Mouse (Mus musculus) heart, postnatal 0 days (tissue): Measurements from ENCODE around the gene Nnmt. TPM values are rescaled to one million over a fixed set of nuclear protein-coding genes. Genes with fewer than 3 reads are reported as not detected.

Experiments used
- ATAC-seq: fragments of 200-750 bp; cut with Nextera tagmentation; 2 replicates; pipeline ENCODE4 v1.8.0; 2017; ENCODE audit warnings: low read depth, moderate number of reproducible peaks, moderate library complexity; ENCODE audit not compliant: insufficient read depth
- DNase-seq: peaks from one replicate; pipeline ENCODE4 v3.0.0-alpha.2; 2016; ENCODE audit warnings: low spot score
- H3K27ac ChIP-seq: fragments of 300-500 bp; sonication (generic); 2 replicates; pipeline ENCODE4 v1.5.1; 2014; ENCODE audit warnings: low read depth, mild to moderate bottlenecking
- H3K27me3 ChIP-seq: fragments of 300-500 bp; sonication (generic); 2 replicates; pipeline ENCODE4 v1.6.1; 2014; ENCODE audit warnings: low read length, mixed read lengths; ENCODE audit not compliant: control insufficient read depth, insufficient read depth
- H3K36me3 ChIP-seq: fragments of 300-500 bp; sonication (generic); replicated peaks from 2 replicates; pipeline ENCODE4 v1.6.1; 2014; ENCODE audit warnings: low read length, mixed read lengths; ENCODE audit not compliant: control insufficient read depth, insufficient read depth
- H3K4me1 ChIP-seq: fragments of 300-500 bp; sonication (generic); 2 replicates; pipeline ENCODE4 v1.6.1; 2014; ENCODE audit warnings: antibody characterized with exemption; ENCODE audit not compliant: control insufficient read depth, insufficient read depth
- H3K4me2 ChIP-seq: fragments of 300-500 bp; sonication (generic); 2 replicates; pipeline ENCODE4 v1.6.1; 2014; ENCODE audit warnings: low read depth, mild to moderate bottlenecking, low read length, moderate library complexity
- H3K4me3 ChIP-seq: fragments of 300-500 bp; sonication (generic); 2 replicates; pipeline ENCODE4 v1.5.1; 2014; ENCODE audit warnings: low read depth, low read length
- H3K9ac ChIP-seq: fragments of 300-500 bp; sonication (generic); replicated peaks from 2 replicates; pipeline ENCODE4 v1.6.1; 2014; ENCODE audit warnings: low read depth, low read length, mixed read lengths
- H3K9me3 ChIP-seq: fragments of 300-500 bp; sonication (generic); replicated peaks from 2 replicates; pipeline ENCODE4 v1.6.1; 2016; ENCODE audit warnings: low read length; ENCODE audit not compliant: control insufficient read depth
- CTCF ChIP-seq: IDR thresholded peaks from 2 replicates; pipeline ENCODE4 v1.5.1; 2016; ENCODE audit warnings: antibody characterized with exemption, control low read depth, low read depth
- EP300 ChIP-seq: IDR thresholded peaks from 2 replicates; pipeline ENCODE4 v1.6.1; 2016; ENCODE audit warnings: antibody characterized with exemption, low read depth
- WGBS: fragments of 180-500 bp; shearing (Covaris S2); extraction: QIAGEN DNeasy Blood & Tissue Kit; methylation state at CpG from one replicate; pipeline ENCODE4 v1.1.7; 2014; 5-methylcytosine and 5-hydroxymethylcytosine counted together
- polyA plus RNA-seq: library from polyadenylated mRNA; unstranded; fragments of >200 nt; fragmentation: Nextera tagmentation; extraction: Ambion mirVana; gene quantifications from 2 replicates; pipeline ENCODE4 v1.2.1, GENCODE M21; 2015
- total RNA-seq: library from RNA; depleted of rRNA; stranded (reverse); fragments of >200 nt; gene quantifications from 2 replicates; pipeline ENCODE4 v1.2.3, GENCODE M21; 2014; ENCODE audit warnings: low replicate concordance

Gene Nnmt
- total and polyA plus RNA-seq, 2 experiments from 2014 or later: 2.1 to 12.4 TPM

- Histone ChIP-seq H3K4me2 (no peak overlapping the region), H3K27me3 (no peaks in the 10 kb centered on the region), H3K9me3 (no peaks in the 10 kb centered on the region), H3K4me1 (no peaks in the 10 kb centered on the region), H3K36me3 (no peaks in the 10 kb centered on the region), H3K9ac (no peak overlapping the region), H3K27ac (no peak overlapping the region), H3K4me3 (no peak overlapping the region)
- TF ChIP-seq EP300 (no peak), CTCF (no peak)
- 74% methylated on average over 4 of the region's 4 CpGs for WGBS
- no peak for DNase-seq
- no peak for ATAC-seq
These were observed 14.3 kb downstream of the Nnmt start for GRCm38 (mm10) chr9:48590606-48591005.

- no peak overlapping the region for H3K27ac ChIP-seq
- no peak overlapping the region for H3K9ac ChIP-seq
- ATAC-seq (no peak), DNase-seq (peak; percentile 75)
- H3K36me3 ChIP-seq: no peaks in the 10 kb centered on the region
- H3K9me3 ChIP-seq: 0 out of 2 replicates have a peak, but pooled peaks cover 7% of the 10 kb centered on the region
- 2% methylated on average over 4 of the region's 4 CpGs for WGBS
- no peaks in the 10 kb centered on the region for H3K27me3 ChIP-seq
- no peak overlapping the region for H3K4me2 ChIP-seq
- TF ChIP-seq EP300 (no peak), CTCF (peak; percentile 78)
- no peaks in the 10 kb centered on the region for H3K4me1 ChIP-seq
- H3K4me3 ChIP-seq: no peak overlapping the region
These were observed 18.6 kb downstream of the Nnmt start for GRCm38 (mm10) chr9:48586332-48586731.

GRCm38 (mm10) chr9:48580808-48581207 lies 24.1 kb downstream of the Nnmt start:
- H3K27me3 ChIP-seq: no peaks in the 10 kb centered on the region
- H3K4me3 ChIP-seq: no peak overlapping the region
- H3K4me2 ChIP-seq: no peak overlapping the region
- H3K9ac ChIP-seq: no peak overlapping the region
- no peaks in the 10 kb centered on the region for H3K36me3 ChIP-seq
- H3K27ac ChIP-seq: no peak overlapping the region
- WGBS: 64% methylated on average over 1 of the region's 1 CpGs
- no peak for DNase-seq
- no peaks in the 10 kb centered on the region for H3K4me1 ChIP-seq
- ATAC-seq: no peak
- TF ChIP-seq CTCF (no peak), EP300 (no peak)
- H3K9me3 ChIP-seq: 0 out of 2 replicates have a peak, but pooled peaks cover 7% of the 10 kb centered on the region

- no peak overlapping the region for H3K27ac ChIP-seq
- H3K9me3 ChIP-seq: no peaks in the 10 kb centered on the region
- no peak overlapping the region for H3K4me3 ChIP-seq
- WGBS: 84% methylated on average over 5 of the region's 5 CpGs
- H3K9ac ChIP-seq: no peak overlapping the region
- H3K4me1 ChIP-seq: no peaks in the 10 kb centered on the region
- no peaks in the 10 kb centered on the region for H3K27me3 ChIP-seq
- H3K4me2 ChIP-seq: no peak overlapping the region
- TF ChIP-seq CTCF: no peak
- no peak for TF ChIP-seq EP300
- H3K36me3 ChIP-seq: no peaks in the 10 kb centered on the region
- no peak for ATAC-seq
- DNase-seq: no peak
These were observed 42.6 kb downstream of the Nnmt start for GRCm38 (mm10) chr9:48562388-48562787.

GRCm38 (mm10) chr9:48559482-48560139 lies 45.3 kb downstream of the Nnmt start:
- H3K36me3 ChIP-seq: no peaks in the 10 kb centered on the region
- no peaks in the 10 kb centered on the region for H3K9me3 ChIP-seq
- TF ChIP-seq CTCF (peak; percentile 91), EP300 (no peak)
- no peak overlapping the region for H3K4me2 ChIP-seq
- no peak overlapping the region for H3K9ac ChIP-seq
- no peaks in the 10 kb centered on the region for H3K4me1 ChIP-seq
- WGBS: 9% methylated on average over 4 of the region's 4 CpGs
- no peak overlapping the region for H3K27ac ChIP-seq
- H3K27me3 ChIP-seq: no peaks in the 10 kb centered on the region
- ATAC-seq (no peak), DNase-seq (peak; percentile 40)
- no peak overlapping the region for H3K4me3 ChIP-seq

GRCm38 (mm10) chr9:48558637-48559036 lies 46.3 kb downstream of the Nnmt start:
- Histone ChIP-seq H3K27ac (no peak overlapping the region), H3K27me3 (no peaks in the 10 kb centered on the region), H3K9ac (no peak overlapping the region), H3K36me3 (no peaks in the 10 kb centered on the region), H3K4me3 (no peak overlapping the region), H3K9me3 (no peaks in the 10 kb centered on the region), H3K4me2 (no peak overlapping the region), H3K4me1 (no peaks in the 10 kb centered on the region)
- ATAC-seq (no peak), DNase-seq (no peak)
- 66% methylated on average over 4 of the region's 4 CpGs for WGBS
- TF ChIP-seq CTCF (no peak), EP300 (no peak)
